Mouse (Mus musculus): ENCODE measurements at regions not wholly inside any gene's neighbourhood (a gene's known extent, or its start where the extent isn't known, plus 50 kb on each side); places are given as distances from the start of the nearest gene placed in this dataset.

DNA sequence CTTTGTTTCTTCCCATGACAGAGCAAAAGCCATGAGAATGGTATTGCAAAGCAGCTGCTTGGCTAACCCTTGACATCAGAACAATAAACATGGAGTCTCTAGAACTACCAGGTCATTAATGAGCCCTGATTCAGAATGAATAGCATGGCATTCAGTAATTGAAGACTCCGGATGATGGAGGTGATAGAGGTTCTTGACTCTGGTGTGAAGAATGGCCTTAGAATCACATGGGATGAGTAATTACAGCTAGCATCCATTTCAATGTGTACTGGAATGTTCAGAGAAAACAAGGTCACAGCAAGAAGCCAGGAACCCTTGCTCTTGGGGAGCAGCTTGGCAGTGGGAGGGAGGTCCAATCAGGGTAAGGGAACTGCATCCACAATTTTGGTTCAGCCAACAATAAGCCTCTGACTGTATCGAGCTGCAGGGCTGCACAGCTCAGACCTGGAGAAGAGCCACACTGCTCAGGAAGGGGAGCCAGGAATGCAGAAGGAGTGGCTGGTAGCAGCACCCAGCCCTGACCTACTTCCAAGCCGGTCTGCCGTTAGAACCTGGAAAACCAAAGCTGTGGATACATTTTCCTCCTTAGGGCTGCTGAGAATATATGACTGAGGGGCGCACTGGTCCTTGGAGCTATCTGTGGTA, 275.1 kb downstream of the Maf start:
- WGBS: 12% methylated on average over 5 of the region's 5 CpGs
- Histone ChIP-seq H3K4me3 (replicated peaks; ENCODE audit: insufficient read depth, low read depth, low read length) (no peak overlapping the region), H3K4me1 (ENCODE audit: control insufficient read depth, insufficient read depth, low read length) (peaks cover 24% of the 10 kb centered on the region), H3K27ac (ENCODE audit: insufficient read depth, low read length) (peak overlapping the region; percentile 40), H3K27me3 (ENCODE audit: control insufficient read depth, insufficient read depth, low read length) (no peaks in the 10 kb centered on the region)
- DNase-seq: peak; percentile 84 to 94
- TF ChIP-seq CTCF (IDR thresholded peaks at IDR 0.05; ENCODE audit: borderline replicate concordance, insufficient read depth, low read depth, low read length) (no peak), POLR2A (IDR thresholded peaks at IDR 0.05; ENCODE audit: borderline replicate concordance, insufficient read depth, low read length) (peak; percentile 20; the same call in 1 of the 2 replicates)

- DNase-seq: no peak
- no peak overlapping the region for H3K27ac ChIP-seq (ENCODE audit: insufficient read depth, low read length)
- WGBS: 75% methylated on average over 3 of the region's 3 CpGs
- peaks cover 24% of the 10 kb centered on the region for H3K4me1 ChIP-seq (ENCODE audit: control insufficient read depth, insufficient read depth, low read length)
- no peak for TF ChIP-seq CTCF (IDR thresholded peaks at IDR 0.05; ENCODE audit: borderline replicate concordance, insufficient read depth, low read depth, low read length)
- no peak for TF ChIP-seq POLR2A (IDR thresholded peaks at IDR 0.05; ENCODE audit: borderline replicate concordance, insufficient read depth, low read length)
- no peaks in the 10 kb centered on the region for H3K27me3 ChIP-seq (ENCODE audit: control insufficient read depth, insufficient read depth, low read length)
- no peak overlapping the region for H3K4me3 ChIP-seq (replicated peaks; ENCODE audit: insufficient read depth, low read depth, low read length)
Observed at GRCm38 (mm10) chr8:115430793-115431192, 276.8 kb downstream of the Maf start.

- no peak for DNase-seq
- H3K4me3 ChIP-seq (replicated peaks; ENCODE audit: insufficient read depth, low read depth, low read length): no peak overlapping the region
- 77% methylated on average over 3 of the region's 3 CpGs for WGBS
- TF ChIP-seq POLR2A (IDR thresholded peaks at IDR 0.05; ENCODE audit: borderline replicate concordance, insufficient read depth, low read length) (no peak), CTCF (IDR thresholded peaks at IDR 0.05; ENCODE audit: borderline replicate concordance, insufficient read depth, low read depth, low read length) (no peak)
- no peaks in the 10 kb centered on the region for H3K27me3 ChIP-seq (ENCODE audit: control insufficient read depth, insufficient read depth, low read length)
- H3K27ac ChIP-seq (ENCODE audit: insufficient read depth, low read length): no peak overlapping the region
- peaks cover 24% of the 10 kb centered on the region for H3K4me1 ChIP-seq (ENCODE audit: control insufficient read depth, insufficient read depth, low read length)
Observed at GRCm38 (mm10) chr8:115429291-115429883, 278.2 kb downstream of the Maf start.

GRCm38 (mm10) chr8:115428528-115429290, 278.9 kb downstream of the Maf start:
- no peak for TF ChIP-seq CTCF (IDR thresholded peaks at IDR 0.05; ENCODE audit: borderline replicate concordance, insufficient read depth, low read depth, low read length)
- TF ChIP-seq POLR2A (IDR thresholded peaks at IDR 0.05; ENCODE audit: borderline replicate concordance, insufficient read depth, low read length): no peak
- 53% methylated on average over 15 of the region's 15 CpGs for WGBS
- Histone ChIP-seq H3K27ac (ENCODE audit: insufficient read depth, low read length) (no peak overlapping the region; the same call in 1 of the 2 replicates), H3K4me3 (replicated peaks; ENCODE audit: insufficient read depth, low read depth, low read length) (no peak overlapping the region), H3K27me3 (ENCODE audit: control insufficient read depth, insufficient read depth, low read length) (no peaks in the 10 kb centered on the region), H3K4me1 (ENCODE audit: control insufficient read depth, insufficient read depth, low read length) (peaks cover 21% of the 10 kb centered on the region)
- DNase-seq: peak in 1 of 2 experiments; percentile 35

DNA sequence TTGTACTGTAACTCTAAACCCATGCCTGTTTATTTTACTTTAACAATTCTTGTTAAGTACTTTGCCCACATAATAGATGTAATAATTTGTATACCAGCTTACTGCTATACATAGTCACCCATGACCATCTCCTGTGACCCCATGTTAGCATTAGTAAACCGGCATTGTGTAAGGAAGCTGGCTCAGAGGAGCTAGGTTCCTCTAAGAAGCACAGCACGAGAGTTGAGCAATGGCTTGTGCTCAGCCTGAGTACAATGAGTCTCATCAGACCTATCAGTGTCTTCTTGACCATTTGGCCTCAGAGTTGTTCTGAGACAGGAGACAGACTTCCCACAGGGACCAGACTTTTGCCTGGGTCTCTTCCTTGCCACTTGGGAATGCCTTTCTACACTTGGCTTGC, 279.6 kb downstream of the Maf start:
- Histone ChIP-seq H3K4me3 (replicated peaks; ENCODE audit: insufficient read depth, low read depth, low read length) (no peak overlapping the region), H3K27me3 (ENCODE audit: control insufficient read depth, insufficient read depth, low read length) (no peaks in the 10 kb centered on the region), H3K4me1 (ENCODE audit: control insufficient read depth, insufficient read depth, low read length) (peaks cover 15% of the 10 kb centered on the region), H3K27ac (ENCODE audit: insufficient read depth, low read length) (no peak overlapping the region)
- no peak for DNase-seq
- 92% methylated on average over 2 of the region's 2 CpGs for WGBS
- TF ChIP-seq POLR2A (IDR thresholded peaks at IDR 0.05; ENCODE audit: borderline replicate concordance, insufficient read depth, low read length) (no peak), CTCF (IDR thresholded peaks at IDR 0.05; ENCODE audit: borderline replicate concordance, insufficient read depth, low read depth, low read length) (no peak)

- H3K27ac ChIP-seq (ENCODE audit: insufficient read depth, low read length): no peak overlapping the region
- DNase-seq: no peak
- WGBS: 89% methylated on average over 3 of the region's 3 CpGs
- peaks cover 12% of the 10 kb centered on the region for H3K4me1 ChIP-seq (ENCODE audit: control insufficient read depth, insufficient read depth, low read length)
- no peaks in the 10 kb centered on the region for H3K27me3 ChIP-seq (ENCODE audit: control insufficient read depth, insufficient read depth, low read length)
- H3K4me3 ChIP-seq (replicated peaks; ENCODE audit: insufficient read depth, low read depth, low read length): no peak overlapping the region
- TF ChIP-seq CTCF (IDR thresholded peaks at IDR 0.05; ENCODE audit: borderline replicate concordance, insufficient read depth, low read depth, low read length): no peak
- TF ChIP-seq POLR2A (IDR thresholded peaks at IDR 0.05; ENCODE audit: borderline replicate concordance, insufficient read depth, low read length): no peak
Observed at GRCm38 (mm10) chr8:115427490-115427889, 280.1 kb downstream of the Maf start.

GRCm38 (mm10) chr8:115426543-115426942, 281.1 kb downstream of the Maf start:
- Histone ChIP-seq H3K27ac (ENCODE audit: insufficient read depth, low read length) (no peak overlapping the region), H3K4me1 (ENCODE audit: control insufficient read depth, insufficient read depth, low read length) (peaks cover 6% of the 10 kb centered on the region; the same call in 1 of the 2 replicates), H3K4me3 (replicated peaks; ENCODE audit: insufficient read depth, low read depth, low read length) (no peak overlapping the region), H3K27me3 (ENCODE audit: control insufficient read depth, insufficient read depth, low read length) (no peaks in the 10 kb centered on the region)
- no peak for DNase-seq
- TF ChIP-seq CTCF (IDR thresholded peaks at IDR 0.05; ENCODE audit: borderline replicate concordance, insufficient read depth, low read depth, low read length): no peak
- no peak for TF ChIP-seq POLR2A (IDR thresholded peaks at IDR 0.05; ENCODE audit: borderline replicate concordance, insufficient read depth, low read length)
- 96% methylated on average over 3 of the region's 3 CpGs for WGBS
